Mouse (Mus musculus): ENCODE measurements around the gene Map6.

Map6 gene

DNA sequence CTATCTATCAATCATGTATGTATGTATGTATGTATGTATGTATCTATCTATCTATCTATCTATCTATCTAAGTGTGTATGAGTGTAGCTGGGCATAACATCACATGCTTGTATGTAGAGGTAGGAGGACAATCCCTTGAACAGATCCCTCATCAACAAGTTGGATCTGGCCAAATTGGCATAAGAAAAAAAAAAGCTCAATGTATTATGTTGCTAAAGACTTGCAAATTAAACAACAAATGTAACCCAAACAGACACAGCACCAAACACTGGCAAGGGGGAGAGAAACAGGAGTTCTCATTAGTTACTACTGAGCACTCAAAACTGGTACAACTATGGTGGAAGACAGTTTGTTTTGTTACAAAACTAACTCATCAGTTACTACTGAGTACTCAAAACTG lies 2.6 kb upstream of the Map6 start:
- no peak for DNase-seq (ENCODE audit: low read depth, low spot score)

DNA sequence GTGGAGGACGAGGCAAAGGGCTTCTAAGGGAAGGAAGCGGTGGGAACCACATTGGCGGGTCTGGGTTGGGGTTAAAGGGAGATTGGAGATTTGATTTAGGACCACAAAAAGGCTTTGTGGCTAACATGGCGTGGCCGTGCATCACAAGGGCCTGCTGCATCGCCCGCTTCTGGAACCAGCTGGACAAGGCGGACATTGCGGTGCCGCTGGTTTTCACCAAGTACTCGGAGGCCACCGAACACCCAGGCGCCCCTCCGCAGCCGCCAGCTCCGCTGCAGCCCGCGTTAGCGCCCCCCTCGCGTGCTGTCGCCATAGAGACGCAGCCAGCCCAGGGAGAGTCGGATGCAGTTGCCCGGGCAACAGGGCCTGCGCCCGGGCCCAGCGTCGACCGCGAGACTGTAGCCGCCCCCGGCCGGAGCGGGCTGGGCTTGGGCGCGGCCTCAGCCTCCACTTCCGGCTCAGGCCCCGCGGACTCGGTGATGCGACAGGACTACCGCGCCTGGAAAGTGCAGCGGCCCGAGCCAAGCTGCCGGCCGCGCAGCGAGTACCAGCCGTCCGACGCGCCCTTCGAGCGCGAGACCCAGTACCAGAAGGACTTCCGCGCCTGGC lies 754 bp downstream of the Map6 start:
- no peak for DNase-seq (ENCODE audit: low read depth, low spot score)

DNA sequence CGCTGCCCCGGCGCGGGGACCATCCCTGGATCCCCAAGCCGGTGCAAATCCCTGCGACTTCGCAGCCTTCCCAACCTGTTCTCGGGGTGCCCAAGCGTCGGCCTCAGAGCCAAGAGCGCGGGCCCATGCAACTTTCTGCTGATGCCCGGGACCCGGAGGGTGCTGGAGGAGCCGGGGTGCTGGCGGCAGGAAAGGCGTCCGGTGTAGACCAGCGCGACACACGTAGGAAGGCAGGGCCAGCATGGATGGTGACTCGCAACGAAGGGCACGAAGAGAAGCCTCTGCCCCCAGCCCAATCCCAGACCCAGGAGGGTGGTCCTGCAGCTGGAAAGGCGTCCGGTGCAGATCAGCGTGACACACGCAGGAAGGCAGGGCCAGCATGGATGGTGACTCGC lies 1.3 kb downstream of the Map6 start:
- no peak for DNase-seq (ENCODE audit: low read depth, low spot score)

DNA sequence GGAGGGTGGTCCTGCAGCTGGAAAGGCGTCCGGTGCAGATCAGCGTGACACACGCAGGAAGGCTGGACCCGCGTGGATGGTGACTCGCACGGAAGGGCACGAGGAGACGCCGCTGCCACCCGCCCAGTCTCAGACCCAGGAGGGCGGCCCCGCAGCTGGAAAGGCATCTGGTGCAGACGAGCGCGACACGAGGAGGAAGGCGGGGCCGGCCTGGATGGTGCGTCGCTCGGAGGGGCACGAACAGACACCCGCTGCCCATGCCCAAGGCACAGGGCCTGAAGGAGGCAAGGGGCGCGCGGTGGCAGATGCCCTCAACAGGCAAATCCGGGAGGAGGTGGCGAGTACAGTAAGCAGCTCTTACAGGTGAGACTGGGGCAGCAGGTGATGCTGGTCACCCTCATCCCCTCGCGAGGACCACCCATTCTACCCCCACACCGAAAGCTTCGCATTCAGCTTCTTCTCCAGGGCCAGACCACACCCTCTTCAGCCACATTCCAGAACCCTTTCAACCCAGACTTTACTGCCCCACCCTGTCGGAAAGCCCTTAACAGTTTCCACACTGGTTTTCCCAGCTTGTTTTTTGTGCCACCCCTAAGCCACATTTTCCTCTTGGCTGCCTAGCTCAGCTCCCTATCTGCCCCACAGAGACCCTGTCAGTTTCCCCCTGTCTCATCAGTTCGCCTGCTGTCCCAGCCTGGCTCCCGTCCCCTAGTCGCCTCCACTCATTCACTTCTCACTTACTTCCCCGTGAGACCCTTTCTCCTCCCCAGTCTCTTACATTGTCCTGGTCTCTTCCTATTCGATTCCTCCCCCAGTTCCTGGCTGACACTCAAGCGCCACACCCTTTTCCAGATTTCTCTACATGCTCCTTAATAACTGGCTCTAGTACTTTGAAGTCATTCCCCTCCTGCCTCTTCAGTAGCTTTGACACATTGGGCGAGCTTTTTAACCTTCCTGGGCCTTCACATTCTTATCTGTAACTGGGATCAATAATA lies 2.0 kb downstream of the Map6 start:
- no peak for DNase-seq (ENCODE audit: low read depth, low spot score)

DNA sequence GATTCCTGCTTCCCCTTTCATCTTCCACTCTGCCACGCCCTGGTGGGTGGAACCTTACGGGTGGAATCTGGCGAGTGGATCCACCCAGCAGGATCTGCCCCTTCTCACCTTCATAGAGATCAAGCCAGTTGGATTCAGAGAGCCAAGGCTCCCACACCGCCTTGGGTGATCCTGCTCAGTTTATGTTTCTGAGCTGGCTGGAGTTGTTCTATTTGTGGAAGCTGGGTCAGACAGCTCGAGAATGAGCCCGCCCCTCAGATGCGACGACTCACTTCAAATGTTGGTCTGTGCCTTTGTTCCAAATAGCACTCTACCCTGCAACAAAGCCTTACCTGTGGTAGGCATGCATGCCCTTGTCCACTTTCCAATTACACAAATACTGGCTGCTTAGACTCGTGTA lies 4.4 kb downstream of the Map6 start:
- no peak for DNase-seq (ENCODE audit: low read depth, low spot score)

DNA sequence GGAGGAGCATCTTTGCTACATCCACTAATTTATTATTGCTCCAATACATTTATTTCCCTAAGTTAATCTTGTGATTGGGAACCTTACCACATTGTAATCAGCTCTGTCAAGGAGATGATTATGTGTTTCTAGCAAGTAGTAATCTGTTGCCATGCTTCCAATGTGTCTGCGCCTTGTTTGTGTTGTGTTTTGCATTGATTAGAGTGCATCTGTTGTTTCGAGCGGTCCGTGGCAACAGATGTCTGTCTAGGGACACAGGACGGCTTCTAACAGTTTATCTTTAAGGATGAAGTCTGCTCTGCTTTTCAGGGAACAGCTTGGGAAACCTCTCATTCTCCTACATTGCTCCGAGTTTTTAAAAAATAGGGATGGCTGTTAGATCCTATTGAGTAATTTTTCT lies 7.9 kb downstream of the Map6 start:
- DNase-seq (ENCODE audit: low read depth, low spot score), result no peak

DNA sequence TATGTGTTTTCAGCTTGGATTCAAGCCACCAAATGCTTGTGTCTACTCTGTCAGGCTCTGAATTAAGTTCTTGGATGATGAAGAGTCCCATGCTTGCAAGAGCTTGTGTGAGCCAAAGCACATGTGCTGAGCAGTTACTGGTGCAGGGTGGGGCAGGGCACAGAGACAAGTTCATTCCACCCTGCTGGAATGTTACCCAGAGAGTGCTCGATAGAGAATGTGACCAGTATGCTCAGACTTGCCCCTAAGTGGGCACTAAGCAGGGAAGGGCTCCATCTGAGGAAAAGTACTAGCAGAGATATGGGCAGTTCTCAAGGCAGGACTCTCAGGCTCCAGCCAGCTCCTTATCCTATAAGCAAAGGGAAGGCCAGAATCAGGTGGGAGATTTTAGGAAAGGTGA lies 9.4 kb downstream of the Map6 start:
- DNase-seq (ENCODE audit: low read depth, low spot score), result no peak

DNA sequence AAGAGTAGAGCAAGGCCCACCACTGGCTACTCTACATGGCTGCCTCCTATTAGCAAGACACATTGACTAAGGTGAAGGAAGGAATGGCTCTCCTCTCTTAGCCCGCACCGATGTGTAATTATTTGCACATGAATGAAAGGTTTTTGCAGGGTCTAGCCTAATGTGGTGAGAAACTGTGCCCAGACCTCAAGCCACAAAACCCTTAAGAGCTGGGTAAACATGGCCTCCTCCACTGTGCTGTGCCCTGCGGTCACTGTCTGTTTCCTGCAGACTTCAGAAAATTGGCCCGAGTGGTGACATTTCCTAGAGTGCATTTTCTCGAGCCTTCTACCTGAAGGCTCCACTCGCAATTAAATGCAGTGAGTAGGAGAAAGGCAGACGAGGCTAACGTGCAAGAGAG lies 11.1 kb downstream of the Map6 start:
- no peak for DNase-seq (ENCODE audit: low read depth, low spot score)

DNA sequence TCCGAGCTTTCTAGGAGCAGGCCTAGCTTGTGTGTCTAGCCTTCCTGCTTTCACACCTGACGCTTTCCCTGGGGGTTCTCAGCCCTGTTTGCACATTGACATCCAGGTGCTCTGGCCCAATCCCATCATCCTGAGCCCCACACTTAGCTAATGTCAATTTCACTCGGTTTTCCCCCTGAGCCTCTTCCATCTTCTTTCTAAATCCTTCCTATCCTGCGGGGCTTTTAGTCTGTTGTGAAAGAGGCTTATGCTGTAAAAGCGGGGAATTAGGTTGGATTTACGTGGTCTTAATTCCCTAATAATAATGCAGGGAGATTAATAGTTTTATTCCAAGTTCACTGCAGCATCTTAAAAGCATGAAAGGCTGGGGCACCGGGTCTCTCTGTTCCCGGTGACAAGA lies 12.3 kb downstream of the Map6 start:
- no peak for DNase-seq (ENCODE audit: low read depth, low spot score)

DNA sequence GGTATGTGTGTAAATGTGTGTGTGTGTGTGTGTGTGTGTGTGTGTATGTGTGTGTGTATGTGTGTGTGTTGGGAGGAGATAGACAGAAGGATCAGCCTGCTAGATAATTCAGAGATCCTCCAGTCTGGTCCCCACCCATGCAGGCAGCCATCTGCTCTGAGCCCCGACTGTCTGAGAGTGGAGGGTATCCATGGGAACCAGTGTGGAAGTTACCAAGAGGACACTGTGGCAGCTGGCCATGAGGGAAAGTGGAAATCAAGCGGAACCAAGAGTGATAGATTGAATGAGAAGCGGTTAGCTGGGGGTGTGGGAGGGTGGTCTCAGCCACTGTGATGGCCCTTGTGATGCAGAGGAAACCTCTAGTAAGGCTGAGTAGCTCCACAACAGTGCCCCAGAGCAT lies 20.0 kb downstream of the Map6 start:
- DNase-seq (ENCODE audit: low read depth, low spot score), result no peak

DNA sequence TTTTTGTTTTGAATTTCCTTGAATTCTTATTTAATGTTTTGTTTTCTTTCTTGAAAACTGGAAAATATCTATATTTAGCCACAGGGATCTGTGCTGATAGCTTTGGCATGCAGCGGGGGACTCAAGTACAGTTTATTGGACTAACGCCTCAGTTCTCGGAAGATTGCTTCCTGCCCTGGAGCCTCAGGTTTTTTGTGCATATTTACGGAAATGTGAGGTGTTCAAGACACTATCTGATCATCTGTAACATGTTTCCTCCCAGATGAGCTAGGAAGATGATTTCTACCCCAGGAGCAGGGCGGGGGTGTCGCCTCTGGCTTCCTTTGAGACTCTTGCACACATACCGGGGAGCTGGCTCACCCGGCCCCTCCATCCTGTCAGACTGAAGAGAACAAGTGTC lies 22.8 kb downstream of the Map6 start:
- DNase-seq (ENCODE audit: low read depth, low spot score), result no peak

DNA sequence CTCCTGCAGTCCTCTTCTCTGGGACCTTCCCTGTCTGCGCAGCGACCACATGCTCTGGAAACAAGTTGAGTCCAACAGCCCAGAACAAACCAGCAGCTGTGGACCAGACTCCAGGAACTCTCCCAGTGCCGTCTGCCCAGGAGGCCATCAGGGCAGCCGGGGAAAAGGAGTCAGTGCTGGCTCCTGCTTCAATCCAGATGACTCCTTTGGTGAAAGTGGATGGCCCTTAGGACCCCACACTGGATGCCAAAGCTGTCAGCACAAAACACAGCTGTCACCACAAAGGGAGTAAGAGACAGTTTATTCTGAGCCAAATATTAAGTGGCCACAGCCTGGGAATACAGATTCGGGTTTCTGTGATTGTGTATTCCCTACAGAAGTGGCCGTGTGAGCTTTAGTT lies 23.7 kb downstream of the Map6 start:
- no peak for DNase-seq (ENCODE audit: low read depth, low spot score)

DNA sequence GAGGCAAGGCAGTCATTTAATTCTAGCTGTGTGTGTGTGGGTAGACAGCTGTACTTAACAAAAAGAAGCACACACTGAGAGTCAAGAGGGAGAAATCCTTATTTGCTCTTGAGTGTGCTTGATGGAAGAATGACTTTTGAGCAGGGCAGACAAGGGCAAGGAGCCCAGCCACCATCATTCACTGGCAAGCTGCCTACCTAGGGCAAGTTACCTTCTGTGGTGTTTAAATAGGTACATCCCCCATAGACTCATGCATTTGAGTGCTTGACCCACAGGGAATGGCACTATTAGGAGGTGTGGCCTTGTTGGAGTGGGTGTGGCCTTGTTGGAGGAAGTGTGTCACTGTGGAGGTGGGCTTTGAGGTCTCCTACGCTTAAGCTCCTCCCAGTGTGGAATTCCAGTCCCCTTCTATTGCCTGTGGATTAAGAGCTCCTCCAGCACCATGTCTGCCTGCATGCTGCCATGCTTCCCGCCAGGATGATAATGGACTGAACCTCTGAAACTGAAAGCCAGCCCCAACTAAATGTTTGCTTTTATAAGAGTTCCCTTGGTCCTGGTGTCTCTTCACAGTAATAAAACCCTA lies 27.0 kb downstream of the Map6 start:
- no peak for DNase-seq (ENCODE audit: low read depth, low spot score)

DNA sequence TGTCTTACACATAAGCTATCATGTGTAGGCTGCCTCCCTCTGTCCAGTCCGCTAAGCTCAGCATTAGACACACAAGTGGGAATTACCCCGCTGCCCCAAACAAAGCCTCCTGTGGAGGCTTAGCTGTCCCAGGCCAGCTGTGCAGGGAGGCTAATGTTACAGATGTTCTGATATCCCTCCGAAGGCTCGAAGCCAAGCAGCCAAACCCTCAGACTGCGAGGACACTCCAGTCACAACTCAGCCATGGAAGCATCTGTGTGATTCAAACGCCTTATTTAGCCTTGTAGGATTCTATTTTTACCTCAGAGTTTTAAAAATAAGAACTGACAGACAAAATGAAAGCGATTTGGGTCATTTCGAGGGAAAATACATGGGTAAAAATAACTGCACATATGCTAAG lies 27.9 kb downstream of the Map6 start:
- no peak for DNase-seq (ENCODE audit: low read depth, low spot score)

DNA sequence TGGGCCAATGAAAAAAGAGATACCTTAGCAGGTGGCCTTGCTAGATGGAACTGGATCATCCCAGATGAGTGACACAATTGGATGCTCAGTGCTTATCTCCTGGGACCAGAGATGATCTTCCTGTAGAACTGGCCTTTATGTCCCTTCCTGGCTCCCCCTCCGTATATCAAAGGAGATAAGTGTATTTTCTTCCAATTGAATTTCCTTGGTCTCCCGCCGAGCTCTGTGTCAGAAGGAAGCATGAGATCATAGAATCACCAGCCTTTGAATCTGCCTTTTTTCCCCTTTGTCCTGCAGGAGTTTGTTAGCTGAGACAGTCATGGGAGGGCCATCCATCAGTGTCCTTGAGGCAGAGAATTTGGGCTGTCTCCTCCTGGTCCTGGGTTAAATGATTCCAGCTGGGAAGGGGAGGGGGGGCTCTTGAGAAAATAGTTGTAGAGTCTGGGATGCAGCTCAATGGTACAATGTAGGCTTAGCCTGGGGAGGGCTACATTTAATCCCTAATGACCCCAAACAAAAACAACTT lies 33.5 kb downstream of the Map6 start:
- no peak for DNase-seq (ENCODE audit: low read depth, low spot score)

DNA sequence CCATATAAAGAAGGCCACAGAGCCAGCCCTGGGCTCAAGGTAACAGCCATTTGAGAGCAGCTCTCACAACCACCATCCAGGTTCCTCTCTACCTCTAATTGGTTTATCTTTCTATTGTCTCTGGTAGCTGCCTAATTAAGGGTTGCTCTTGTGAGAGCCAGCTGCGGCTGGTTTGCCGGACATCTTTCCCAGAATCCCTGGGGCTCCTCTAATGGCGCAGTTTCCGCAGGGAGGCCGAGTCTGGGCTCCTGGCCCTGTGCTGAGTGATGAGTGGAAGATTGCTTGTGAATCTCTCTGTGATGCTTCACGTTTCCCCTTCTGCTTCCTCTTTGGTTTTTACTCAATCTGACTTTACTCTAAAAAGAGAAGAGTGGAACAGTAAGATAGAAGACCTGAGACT lies 36.8 kb downstream of the Map6 start:
- DNase-seq (ENCODE audit: low read depth, low spot score), result no peak

DNA sequence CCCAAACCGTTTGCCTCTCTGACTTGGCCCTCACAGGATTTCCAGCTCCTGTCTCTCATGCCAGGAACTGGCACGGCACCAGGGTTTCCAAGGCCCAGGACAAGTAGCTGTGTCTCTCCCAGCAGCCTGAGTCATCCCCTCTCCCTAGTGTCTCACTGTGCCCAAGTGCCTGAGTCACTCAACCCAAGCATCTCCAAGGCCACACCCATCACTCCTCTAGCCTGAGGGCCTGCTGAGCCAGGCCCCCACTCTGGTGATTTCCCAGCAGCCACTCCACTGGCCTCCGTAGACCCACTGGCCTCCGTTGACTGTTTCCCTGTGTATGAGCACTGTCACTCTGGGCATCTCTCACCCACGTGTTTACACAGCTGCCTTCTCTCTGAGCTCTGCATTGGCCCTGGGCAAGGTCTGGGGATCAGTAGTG lies 37.7 kb downstream of the Map6 start:
- no peak for DNase-seq (ENCODE audit: low read depth, low spot score)

DNA sequence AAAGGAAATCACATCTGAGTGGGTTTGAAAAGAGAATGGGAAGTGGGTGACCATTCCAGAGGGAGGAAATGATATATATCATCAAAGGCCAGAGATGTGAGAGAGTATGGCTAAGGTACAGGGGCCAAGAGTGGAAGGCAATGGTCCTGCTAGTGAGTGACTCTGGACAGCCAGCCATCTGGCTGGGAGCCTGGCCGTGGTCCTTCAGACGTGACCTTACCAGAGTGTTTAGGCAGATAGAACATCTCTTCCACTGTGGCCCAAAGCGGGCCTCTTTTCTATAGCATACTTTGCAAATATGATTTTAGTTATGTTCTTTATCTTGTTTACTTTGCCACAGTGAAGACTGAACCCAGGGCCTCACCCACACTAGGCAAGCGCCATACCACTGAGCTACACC lies 38.4 kb downstream of the Map6 start:
- no peak for DNase-seq (ENCODE audit: low read depth, low spot score)

DNA sequence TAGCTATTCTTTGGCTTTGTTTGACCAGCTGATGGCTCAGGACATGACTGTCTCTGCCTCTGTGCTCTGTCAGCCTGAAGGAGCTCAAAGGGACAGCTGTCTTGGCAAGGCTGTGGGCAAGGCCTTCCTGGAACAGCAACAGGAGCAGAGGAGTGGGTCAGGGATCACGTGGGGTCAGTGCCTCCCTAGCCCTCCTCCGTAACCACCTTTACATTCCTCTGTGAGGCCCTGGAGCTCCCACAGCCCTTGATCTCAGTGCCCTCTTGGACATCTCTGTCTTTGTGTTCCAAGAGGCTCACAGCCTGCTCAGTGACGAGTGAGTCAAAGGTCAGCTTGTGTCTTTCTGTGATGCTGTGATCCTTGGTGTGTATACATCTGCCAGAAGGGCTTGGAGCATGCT lies 39.4 kb downstream of the Map6 start:
- no peak for DNase-seq (ENCODE audit: low read depth, low spot score)

DNA sequence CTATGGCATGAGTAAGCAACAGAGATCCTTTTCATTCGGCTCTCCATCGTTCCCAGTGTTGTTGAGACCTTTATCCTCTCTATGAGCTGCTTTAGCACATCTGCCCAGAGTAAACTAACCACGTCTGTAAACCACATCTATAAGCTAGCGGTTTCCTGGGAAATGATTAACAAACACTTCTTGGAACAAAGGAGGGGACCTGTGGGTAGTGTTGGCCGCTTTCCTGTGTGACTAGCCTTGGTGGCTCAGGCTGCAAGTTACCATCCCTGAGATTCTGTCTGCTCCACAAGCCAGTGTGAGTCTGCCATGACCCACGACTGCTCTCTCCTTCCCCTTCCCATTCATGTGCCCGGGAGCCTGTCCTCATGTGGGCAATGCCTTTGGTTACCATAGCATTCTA lies 44.2 kb downstream of the Map6 start:
- DNase-seq (ENCODE audit: low read depth, low spot score), result no peak

DNA sequence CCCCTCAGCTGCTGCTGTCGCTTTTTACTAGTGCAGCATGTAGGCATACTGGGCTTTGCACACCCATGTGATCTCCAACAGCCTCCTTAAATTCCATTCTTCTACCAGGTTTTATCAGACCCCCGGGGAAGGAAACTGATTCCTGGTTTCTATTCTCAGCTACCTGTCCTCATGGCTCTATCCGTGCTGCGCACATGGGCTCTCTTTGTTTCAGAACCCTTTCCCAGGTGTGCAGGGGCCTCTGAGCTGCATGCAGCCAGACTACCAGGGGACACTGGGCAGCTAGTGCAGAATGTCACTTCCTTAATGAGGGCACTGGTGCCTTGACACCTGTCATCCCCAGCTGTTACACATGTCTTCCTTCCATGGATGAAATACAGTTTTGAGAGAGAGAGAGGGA lies 44.8 kb downstream of the Map6 start:
- no peak for DNase-seq (ENCODE audit: low read depth, low spot score)

DNA sequence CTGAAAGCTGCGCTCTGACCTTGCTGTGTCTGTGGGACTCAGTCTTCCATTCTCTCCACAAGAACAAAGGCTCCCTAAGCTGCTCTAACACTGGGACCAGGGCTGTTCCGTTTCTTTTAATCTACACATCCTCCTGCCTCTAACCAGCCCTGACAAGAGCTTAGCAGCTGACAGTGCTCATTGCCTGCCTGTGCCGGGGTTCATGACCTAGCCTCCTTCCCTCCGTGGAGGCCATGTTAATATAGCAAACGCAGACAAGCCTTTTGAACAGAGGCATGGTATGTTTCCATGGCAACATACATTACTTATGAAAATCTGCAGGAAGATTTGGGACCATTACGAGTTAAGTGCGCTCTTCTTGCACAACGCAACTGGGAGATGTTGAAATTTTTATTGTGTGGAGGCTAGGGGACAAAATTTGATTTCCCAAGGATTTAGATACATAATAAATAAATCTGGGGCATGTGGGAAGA lies 45.5 kb downstream of the Map6 start:
- DNase-seq (ENCODE audit: low read depth, low spot score), result no peak

DNA sequence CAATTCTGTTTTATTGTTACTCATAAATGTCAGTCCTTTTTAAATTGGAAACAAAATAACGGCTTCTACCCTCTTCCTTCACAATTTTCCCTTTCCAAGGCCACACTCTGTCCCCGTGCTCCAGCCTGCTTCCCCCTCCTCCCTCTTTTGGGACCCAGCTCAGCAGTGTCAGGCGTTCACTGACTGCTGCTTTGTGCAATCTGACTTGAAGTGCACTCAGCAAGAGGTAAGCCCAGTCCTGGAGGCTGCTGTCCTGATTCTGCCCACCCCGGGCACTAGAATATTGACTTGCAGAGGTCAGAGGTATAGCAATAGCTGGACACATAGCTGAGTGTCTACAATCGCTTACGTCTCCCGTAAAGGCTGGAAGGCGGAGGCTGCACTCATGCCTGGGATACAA lies 46.0 kb downstream of the Map6 start:
- DNase-seq (ENCODE audit: low read depth, low spot score), result no peak
